Mouse (Mus musculus): ENCODE measurements around the gene Vmp1. TPM values are rescaled to one million over a fixed set of nuclear protein-coding genes. Genes with fewer than 3 reads are reported as not detected.

The Vmp1 gene
- polyA plus RNA-seq, 1 experiment, result 136 TPM

GRCm38 (mm10) chr11:86584898-86585597 is 98.6 kb downstream of the Vmp1 start:
- no peak for DNase-seq (ENCODE audit: low read depth)

GRCm38 (mm10) chr11:86583990-86584897 is 99.4 kb downstream of the Vmp1 start:
- DNase-seq (ENCODE audit: low read depth), result no peak

DNA sequence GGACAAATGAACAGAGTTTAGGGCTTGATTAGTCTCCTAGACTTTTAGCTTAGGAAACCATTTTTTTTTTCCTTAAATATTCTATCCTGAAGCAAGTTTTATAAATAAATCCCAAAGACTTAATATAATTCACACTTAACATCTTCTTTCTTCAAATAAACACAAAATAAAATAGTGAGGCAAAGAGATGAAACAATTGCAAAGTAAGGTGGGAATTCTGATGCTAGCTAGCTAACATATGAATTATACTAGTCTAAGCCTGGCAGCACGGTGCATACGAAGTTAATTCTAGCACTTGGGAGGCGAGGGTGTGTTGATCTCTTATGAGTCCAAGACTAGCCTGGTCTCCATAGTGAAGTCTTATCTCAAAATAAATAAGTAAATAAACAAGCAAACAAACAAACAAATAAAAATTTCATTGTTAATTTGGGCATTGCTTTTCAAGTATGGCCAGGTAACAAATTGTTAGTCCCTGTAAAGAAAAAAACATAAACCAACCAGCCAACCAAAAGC is 100.3 kb downstream of the Vmp1 start:
- DNase-seq (ENCODE audit: low read depth), result no peak

DNA sequence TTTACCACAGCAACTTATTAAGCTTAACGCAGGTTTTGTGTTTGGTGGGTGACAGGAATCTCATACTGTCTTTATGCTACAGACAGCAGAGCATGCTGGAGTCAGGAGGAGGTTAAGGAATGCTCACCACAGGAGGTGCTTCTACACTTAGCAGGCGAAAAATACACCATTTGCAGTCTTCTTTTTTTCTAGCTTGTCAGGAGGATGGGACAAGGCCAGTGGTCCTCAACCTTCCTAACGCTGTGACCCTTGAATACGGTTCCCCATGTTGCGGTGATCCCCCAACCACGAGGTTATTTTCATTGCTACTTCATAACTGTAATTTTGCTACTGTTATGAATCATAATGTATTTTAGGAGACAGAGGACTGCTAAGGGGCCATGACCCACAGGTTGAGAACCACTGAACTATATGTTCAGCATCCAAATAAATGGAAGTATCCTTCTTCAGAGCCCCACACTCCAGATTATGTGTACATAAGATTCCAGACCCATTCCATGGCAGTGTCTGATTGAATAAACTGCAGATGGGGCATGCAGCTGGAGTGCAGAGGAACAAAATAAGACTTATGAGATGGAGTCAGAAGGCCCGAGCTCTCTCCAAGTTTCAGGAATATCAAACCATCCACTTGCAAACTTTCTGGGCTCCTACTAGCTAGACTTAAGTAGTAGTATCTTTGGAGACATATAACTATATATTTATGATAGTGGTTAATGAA is 100.9 kb downstream of the Vmp1 start:
- no peak for DNase-seq (ENCODE audit: low read depth)

DNA sequence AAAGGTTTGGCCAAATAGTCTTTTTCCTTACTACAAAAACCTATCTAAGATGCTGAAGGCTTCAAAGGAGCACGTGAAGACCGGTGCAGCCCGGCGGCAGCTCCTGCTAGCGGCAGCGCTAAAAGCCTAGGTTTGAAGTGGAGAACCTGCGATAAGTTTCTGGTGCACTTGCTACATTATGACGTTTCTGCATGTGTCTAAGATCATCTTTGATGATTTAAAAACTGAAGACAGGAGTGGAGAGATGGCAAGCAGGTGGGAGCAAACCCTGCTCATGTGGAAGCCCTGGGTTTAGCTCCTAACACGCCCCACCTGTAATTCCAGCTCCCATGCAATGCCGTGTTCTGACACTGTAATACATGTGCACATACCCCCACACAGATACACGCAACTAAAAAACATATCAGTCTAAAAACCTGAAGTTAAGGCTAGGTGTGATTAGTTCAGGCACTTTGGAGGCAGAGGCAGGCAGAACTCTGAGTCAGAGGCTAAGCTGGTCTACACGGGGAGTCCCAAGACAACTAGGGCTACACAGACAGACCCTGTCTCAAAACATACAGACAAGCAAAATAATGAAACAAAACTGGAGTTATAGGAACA is 101.6 kb downstream of the Vmp1 start:
- DNase-seq (ENCODE audit: low read depth), result no peak

DNA sequence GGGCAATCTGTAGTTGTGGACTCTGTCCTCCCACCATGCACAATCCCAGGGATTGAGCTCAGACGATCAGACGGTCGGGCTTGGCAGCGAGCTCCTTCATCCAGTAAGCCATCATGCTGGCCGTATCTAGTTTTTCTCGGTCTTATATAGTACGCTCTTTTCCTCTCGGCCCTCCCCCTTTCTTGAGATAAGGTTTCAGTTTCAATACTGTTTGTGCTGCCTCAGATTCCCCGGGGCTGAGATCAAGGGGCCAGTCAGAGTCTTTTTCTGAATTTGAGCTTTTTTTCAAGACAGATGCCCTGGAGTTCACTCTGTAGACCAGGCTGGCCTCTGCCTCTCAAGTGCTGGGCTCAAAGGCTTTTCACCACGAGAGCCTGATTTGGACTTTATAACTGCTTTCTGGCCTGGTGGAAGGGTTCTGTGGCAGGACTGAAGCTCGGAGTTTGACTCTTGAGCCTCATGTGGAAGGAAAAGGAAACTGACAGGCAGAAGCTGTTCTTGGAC is 102.3 kb downstream of the Vmp1 start:
- no peak for DNase-seq (ENCODE audit: low read depth)

DNA sequence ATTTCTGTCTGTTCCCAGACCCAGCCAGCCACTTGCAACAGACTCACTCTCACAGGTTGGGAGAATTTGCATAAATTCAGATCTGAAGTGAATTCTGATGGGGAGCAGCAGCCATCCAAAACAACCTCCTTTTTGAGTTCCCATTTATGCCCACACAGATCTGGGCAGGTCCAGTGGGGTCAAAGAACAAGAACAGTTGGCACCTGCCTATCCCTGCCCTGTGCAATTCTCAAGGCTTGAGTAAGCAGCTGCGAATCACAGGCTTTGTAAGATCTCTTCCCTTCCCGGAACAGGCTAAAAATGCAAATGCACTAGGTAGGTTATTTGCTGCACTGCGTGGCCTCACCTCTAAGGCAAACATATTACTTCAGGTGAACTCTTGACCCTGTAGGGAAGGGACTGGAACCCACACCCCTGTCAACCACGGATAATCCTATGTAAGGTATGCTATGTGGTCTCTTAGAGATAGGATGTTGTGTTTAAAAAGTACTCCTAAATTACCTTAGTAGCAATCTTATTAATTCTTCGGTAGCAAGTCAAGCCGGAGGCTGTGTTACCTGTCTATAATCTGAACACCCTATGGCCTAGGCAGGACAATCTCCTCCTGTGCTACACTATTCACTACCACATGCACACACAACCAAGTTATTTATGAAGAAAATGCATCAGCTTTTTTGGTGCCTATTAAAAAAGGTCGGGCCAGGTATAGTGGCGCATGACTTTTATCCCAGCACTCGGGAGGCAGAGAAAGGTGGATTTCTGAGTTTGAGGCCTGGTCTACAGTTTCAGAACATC is 103.1 kb downstream of the Vmp1 start:
- no peak for DNase-seq (ENCODE audit: low read depth)

DNA sequence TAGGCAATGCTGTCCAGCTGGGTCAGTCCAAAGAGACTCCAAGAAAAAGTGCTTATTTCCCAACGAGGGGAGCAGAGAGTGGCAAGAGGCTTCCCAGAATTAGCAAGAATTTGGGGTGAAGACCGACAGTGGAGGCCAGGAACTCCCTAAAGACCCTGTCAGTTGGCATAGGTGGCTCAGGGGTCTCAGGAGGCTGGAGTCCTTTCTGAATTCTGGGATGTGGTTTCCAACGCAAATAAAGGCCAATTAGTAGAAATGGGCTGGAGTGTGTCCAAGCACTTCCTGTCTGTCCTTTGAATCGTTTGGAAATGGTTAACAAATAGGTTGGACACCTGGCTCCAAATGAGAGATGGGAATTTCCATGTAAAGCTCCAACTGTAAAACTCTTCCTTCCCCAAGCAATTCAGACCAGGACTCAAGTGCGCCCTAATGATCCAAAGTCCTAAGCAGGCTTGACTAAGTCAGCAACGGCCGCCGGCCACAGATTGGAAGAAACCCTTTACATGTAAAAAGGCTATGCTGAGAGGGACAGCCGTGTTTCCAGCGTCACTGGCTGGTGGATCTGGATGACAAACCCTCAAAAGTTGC is 103.8 kb downstream of the Vmp1 start:
- no peak for DNase-seq (ENCODE audit: low read depth)

GRCm38 (mm10) chr11:86578809-86579730 is 104.6 kb downstream of the Vmp1 start:
- no peak for DNase-seq (ENCODE audit: low read depth)

DNA sequence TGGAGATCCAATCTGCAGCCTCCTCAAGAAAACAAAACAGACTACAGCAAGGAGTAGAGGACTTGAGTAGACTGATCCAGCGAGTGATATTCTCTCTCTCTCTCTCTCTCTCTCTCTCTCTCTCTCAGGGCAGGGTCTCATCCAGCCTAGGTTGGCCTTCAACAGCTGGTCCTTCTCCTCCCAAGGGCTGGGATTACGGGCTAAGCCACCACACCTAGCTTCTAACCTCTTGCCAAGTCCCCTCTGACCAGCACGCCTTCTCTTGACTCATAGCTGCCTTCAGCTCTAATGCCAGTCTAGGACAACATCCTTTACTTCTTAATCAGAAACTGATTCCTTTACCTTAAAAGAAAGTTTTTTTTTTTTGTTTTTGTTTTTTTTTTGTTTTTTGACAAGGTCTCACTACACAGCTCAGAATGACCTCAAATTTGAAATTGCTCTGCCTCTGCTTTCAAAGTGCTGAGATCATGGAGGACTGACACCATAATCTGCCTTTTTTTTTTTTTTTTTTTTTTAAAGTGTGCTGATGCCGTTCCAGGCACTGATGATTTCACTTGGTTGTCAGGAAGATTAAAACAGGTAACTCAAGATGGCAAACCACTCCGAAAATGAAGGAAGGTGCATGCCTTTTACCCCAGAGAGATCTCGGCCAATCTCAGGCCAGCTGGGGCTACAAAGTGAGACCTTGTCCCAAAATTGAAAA is 105.4 kb downstream of the Vmp1 start:
- DNase-seq (ENCODE audit: low read depth), result no peak

DNA sequence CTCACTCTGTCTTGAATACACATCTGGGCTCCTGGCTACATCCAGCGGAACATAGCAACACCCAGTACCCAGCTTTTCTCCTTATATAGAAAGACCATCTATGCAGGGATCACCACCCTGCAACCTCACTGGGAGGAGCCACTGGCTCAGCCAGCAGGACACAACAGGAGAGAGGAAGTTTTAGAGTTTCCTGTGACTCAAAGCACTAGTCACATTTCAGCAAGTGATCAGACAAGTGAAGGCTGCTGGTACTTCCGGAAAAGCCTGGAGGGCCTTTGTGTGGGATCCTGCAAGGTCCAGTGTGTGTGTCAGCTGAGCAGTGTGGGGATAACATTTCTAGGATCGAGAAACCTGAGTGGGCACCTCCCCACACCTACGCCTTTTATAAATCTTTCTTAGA is 106.4 kb downstream of the Vmp1 start:
- no peak for DNase-seq (ENCODE audit: low read depth)

DNA sequence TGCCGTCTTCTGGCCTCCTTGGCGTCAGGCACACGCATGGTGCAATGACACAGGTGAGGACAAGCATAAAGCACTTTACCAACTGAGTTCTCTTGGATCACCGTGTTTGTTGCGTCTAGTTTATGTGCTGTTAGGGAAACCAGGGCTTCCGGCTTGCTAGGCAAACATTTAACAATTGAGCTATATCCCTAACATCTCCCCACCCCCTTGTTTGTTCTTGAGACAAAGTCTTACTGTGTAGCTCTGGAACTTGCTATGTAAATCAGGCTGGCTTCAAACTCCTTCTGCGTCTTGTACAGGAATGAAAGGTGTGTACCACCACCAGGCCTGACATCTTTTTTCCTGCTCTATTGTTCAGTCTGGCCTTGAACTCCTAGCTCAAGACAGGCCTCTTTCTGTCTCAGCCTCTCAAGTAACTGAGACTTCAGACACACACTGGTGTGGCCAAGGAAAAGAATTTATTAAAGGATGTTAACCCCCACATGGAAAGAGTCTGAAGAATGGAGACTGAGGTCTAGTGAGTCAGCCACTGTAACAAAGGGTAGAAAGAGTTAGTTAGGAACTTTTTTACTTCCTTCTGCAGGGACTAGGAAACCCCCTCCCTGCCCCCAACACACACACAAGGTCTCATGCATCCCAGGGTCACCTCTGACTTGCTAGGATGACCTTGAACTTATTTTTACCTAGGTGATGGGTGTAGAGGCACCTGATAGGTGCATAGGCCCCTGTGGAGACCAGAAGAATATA is 107.8 kb downstream of the Vmp1 start:
- DNase-seq (ENCODE audit: low read depth), result no peak

DNA sequence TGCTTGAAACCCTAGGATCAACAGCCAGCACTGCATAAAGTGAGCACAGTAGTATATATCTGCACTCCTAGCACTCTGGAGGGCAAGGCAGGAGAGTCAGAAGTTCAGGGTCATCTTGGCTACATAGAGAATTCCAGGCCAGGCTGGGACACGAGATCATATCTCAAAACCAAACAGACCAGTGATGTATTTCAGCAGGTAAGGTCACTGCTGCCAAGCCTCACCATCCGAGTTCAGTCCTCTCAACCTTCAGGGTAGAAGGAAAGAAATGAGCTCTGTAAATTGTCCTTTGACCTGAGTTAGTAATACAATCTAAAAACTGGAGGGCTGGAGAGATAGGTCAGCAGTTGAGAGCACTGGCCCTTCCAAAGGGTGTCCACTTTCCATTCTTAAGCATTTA is 109.2 kb downstream of the Vmp1 start:
- no peak for DNase-seq (ENCODE audit: low read depth)

DNA sequence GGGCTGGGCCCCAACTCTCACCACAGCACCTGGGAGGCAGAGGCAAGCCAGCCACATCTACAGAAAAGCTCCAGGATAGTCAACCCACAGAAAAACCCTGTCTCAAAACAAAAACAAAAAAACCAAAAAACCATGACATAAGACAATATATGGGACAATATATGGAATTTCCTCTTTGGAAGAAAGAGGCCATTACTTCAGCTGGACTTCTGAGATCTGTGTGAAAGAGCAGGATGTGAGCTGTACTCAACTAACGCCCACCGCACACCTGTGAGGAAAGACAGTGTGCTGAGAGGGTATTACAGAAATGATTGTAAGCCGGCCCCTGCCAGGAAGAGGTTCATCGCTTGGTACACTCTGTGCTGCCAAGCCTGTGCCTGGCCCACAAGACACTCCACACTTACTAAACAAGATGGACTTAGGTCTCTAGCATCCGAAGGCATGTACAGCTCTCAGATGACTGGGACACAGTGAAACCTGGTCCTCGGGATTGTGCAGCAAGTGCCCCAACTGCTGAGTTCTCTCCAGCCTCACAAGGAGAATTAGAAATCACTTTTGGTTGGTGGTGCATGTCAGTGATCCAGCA is 109.9 kb downstream of the Vmp1 start:
- no peak for DNase-seq (ENCODE audit: low read depth)

DNA sequence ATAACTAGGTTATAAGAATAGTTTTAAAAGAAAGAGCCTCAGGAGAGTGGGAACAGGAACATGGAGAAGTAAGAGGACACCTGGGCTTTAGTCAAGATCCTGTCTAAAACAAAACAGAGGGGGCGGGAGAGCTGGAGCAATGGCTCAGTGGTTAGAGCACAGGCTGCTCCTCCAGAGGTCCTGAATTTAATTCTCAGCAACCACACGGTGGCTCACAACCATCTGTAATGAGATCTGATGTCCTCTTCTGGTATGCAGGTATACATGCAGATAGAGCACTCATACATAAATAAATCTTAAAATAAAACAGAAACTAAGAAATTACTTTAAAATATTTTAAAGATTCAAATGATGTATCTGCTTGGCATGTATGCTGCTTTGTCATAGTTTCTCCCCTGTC is 111.0 kb downstream of the Vmp1 start:
- DNase-seq (ENCODE audit: low read depth), result no peak

- no peak for DNase-seq (ENCODE audit: low read depth)
Observed at GRCm38 (mm10) chr11:86571871-86572270, 111.8 kb downstream of the Vmp1 start.

- DNase-seq (ENCODE audit: low read depth), result no peak
Observed at GRCm38 (mm10) chr11:86571047-86571855, 112.4 kb downstream of the Vmp1 start.
